Mouse (Mus musculus) adrenal gland (tissue): ENCODE data around the gene Rbm47.

Source experiments
- intact Hi-C: fragments of 180-260 bp; cut with DNase I; formaldehyde crosslinking; loops from one replicate; pipeline ENCODE4 v1.15.1; 2025

The Rbm47 gene

GRCm38 (mm10) chr5:66166193-66166629 is 6.7 kb downstream of the Rbm47 start:
- intact Hi-C loops, result loop anchor here (5.0 kb wide), 1 partner anchor 66 kb away; no protein-coding TSS in a partner anchor

GRCm38 (mm10) chr5:66165748-66166147 is 7.2 kb downstream of the Rbm47 start:
- intact Hi-C loops, result loop anchor here (5.0 kb wide), 1 partner anchor 67 kb away; no protein-coding TSS in a partner anchor

- intact Hi-C loops, result loop anchor here (5.0 kb wide), 1 partner anchor 81 kb away; no protein-coding TSS in a partner anchor
Observed at GRCm38 (mm10) chr5:66156431-66156962, 16.4 kb downstream of the Rbm47 start.

GRCm38 (mm10) chr5:66154616-66155015 is 18.3 kb downstream of the Rbm47 start:
- intact Hi-C loops, result loop anchor here (5.0 kb wide), 1 partner anchor 83 kb away; no protein-coding TSS in a partner anchor

GRCm38 (mm10) chr5:66153486-66153885 is 19.4 kb downstream of the Rbm47 start:
- intact Hi-C loops, result no loop called here

- intact Hi-C loops, result no loop called here
Observed at GRCm38 (mm10) chr5:66151301-66152188, 21.4 kb downstream of the Rbm47 start.

GRCm38 (mm10) chr5:66150706-66151300 is 22.1 kb downstream of the Rbm47 start:
- intact Hi-C loops, result no loop called here

GRCm38 (mm10) chr5:66150106-66150705 is 22.7 kb downstream of the Rbm47 start:
- intact Hi-C loops, result no loop called here

- intact Hi-C loops, result no loop called here
Observed at GRCm38 (mm10) chr5:66149571-66149970, 23.3 kb downstream of the Rbm47 start.

- intact Hi-C loops, result no loop called here
Observed at GRCm38 (mm10) chr5:66149111-66149510, 23.8 kb downstream of the Rbm47 start.

- intact Hi-C loops, result no loop called here
Observed at GRCm38 (mm10) chr5:66147313-66147712, 25.6 kb downstream of the Rbm47 start.

GRCm38 (mm10) chr5:66145583-66145982 is 27.3 kb downstream of the Rbm47 start:
- intact Hi-C loops, result no loop called here

GRCm38 (mm10) chr5:66143093-66144032 is 29.6 kb downstream of the Rbm47 start:
- intact Hi-C loops, result no loop called here

GRCm38 (mm10) chr5:66141474-66141873 is 31.4 kb downstream of the Rbm47 start:
- intact Hi-C loops, result no loop called here

- intact Hi-C loops, result no loop called here
Observed at GRCm38 (mm10) chr5:66139634-66140295, 33.2 kb downstream of the Rbm47 start.

- intact Hi-C loops, result no loop called here
Observed at GRCm38 (mm10) chr5:66139171-66139570, 33.7 kb downstream of the Rbm47 start.

GRCm38 (mm10) chr5:66138597-66138996 is 34.3 kb downstream of the Rbm47 start:
- intact Hi-C loops, result no loop called here

- intact Hi-C loops, result no loop called here
Observed at GRCm38 (mm10) chr5:66137250-66137649, 35.7 kb downstream of the Rbm47 start.

GRCm38 (mm10) chr5:66135853-66136210 is 37.1 kb downstream of the Rbm47 start:
- intact Hi-C loops, result no loop called here
